Mouse (Mus musculus) large intestine, adult 2 months (tissue): ENCODE results near the gene Rps18. TPM values are rescaled to one million over a fixed set of nuclear protein-coding genes. Genes with fewer than 3 reads are reported as not detected.
A peak's percentile ranks its signal among the peaks of the same experiment; 100 is the strongest.
"Not testable (repeated sequence)": the region's sequence is repeated elsewhere in the genome, so short reads cannot be mapped to it uniquely, and the experiment has no call there.

Experiments used
- DNase-seq: peaks from one replicate; pipeline ENCODE4 v3.0.0-alpha.2; 2012; ENCODE audit warnings: low read depth, low spot score
- WGBS: fragments of 180-500 bp; shearing (Covaris S2); methylation state at CpG from one replicate; pipeline ENCODE4 v1.1.7; 2018; 5-methylcytosine and 5-hydroxymethylcytosine counted together
- polyA plus RNA-seq: library from polyadenylated mRNA; depleted of rRNA; stranded (reverse); fragments of >200 nt; gene quantifications from 2 replicates; pipeline ENCODE4 v1.2.3, GENCODE M21; 2012; rRNA removed

Gene Rps18
- polyA plus RNA-seq, result 617 and 700 TPM in 2 replicates

DNA sequence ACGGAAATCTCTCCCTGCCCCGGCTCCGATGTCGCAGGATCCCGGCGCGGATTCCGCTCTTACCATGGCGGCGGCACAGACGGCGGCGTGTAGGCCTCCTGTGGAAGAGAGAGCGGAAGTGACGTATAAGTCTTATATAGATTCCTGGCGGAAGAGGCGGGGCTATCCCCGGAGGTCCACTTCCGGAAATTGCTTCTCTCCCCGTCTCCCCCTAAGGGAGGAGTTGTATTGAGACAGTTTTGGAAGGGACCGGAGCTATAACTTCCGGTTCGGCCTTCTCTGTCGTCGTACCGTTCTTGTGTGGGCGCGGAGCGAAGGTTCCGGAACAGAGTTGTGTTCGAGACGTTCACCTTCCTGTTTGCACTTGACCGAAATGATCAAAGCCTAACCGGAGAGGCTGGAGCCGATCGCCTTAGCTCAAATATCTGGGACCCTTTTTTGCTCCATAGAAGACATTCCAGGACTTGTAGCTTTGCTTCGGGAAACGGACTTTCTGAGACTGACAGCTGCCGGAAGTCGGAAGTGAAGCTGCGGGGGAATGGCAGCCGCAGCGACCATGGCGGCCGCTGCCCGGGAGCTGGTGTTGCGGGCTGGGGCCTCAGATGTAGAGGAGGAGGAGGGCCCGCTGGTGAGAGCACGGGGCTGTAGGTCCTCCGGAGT, at the start of gene Rps18, which contains the start of gene Vps52:
Gene Rps18, minus strand, starts transcription at position 447 of the 660 bp plus-strand sequence.
Gene Vps52, plus strand, starts transcription at position 258 of the 660 bp plus-strand sequence.
- WGBS, result under 1% methylated on average over 50 of the region's 50 CpGs
- peak; percentile 85 for DNase-seq

DNA sequence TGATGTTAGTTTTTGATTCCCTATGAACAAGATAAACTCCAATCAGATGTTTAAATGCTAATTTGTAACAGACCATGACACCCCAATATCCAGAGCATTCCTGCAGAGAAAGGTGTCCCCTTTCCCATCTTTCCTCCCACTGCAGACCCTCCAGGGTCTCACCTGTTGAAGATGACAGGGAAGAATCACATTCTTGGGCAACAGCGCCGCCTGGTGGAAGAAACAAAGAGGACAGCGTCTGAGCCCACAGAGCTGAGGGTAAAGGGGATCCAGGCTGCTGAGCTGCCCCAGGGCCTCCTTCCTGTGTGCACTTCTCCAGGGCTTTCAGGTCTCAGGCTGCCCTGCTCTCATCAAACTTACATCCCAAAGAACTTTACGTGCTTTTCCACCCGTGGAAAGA, 47.6 kb upstream of the Rps18 start:
- WGBS, result 3% methylated on average over 5 of the region's 5 CpGs
- no peak for DNase-seq

DNA sequence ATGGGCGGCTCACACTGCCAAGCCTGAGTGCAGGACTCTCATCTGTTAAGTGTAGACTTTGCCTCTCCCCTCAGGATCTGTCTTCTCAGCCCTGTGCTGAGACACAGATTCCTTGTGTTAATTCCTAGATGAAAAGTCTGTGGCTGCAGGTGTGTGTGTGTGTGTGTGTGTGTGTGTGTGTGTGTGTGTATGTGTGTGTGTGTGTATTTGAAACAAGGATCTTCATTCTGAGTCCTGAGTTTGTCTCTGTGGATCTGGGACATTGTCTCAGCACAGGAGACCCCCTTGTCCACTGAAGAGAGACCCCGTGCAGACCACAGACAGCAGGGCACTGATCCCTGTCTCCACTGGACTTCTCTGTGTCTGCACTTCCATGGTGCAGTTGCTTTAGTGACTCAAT, 45.0 kb upstream of the Rps18 start:
- WGBS, result 46% methylated on average over 2 of the region's 2 CpGs
- not testable (repeated sequence) for DNase-seq

DNA sequence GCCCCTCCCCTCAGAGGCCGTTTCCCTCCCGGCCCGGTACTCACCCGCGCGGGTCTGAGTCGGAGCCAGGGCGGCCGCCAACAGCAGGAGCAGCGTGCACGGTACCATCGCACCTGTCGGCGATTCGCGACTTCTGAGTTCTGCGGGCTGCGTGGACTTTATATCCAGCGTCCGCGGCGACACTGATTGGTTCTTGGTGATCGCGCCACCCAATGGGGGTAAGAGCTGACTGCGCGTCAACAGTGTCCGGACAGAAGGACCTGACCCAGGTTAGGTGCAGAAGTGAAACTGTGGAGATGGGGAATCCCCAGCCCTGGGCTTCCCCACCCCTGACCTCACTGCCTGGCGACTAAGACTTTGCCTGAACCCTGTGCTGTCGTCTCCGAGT, 44.3 kb upstream of the Rps18 start, which contains the start of gene H2-K1:
Gene H2-K1, minus strand, starts transcription at position 198 of the 388 bp plus-strand sequence.
- DNase-seq, result peak; percentile 85
- WGBS, result under 1% methylated on average over 30 of the region's 30 CpGs

DNA sequence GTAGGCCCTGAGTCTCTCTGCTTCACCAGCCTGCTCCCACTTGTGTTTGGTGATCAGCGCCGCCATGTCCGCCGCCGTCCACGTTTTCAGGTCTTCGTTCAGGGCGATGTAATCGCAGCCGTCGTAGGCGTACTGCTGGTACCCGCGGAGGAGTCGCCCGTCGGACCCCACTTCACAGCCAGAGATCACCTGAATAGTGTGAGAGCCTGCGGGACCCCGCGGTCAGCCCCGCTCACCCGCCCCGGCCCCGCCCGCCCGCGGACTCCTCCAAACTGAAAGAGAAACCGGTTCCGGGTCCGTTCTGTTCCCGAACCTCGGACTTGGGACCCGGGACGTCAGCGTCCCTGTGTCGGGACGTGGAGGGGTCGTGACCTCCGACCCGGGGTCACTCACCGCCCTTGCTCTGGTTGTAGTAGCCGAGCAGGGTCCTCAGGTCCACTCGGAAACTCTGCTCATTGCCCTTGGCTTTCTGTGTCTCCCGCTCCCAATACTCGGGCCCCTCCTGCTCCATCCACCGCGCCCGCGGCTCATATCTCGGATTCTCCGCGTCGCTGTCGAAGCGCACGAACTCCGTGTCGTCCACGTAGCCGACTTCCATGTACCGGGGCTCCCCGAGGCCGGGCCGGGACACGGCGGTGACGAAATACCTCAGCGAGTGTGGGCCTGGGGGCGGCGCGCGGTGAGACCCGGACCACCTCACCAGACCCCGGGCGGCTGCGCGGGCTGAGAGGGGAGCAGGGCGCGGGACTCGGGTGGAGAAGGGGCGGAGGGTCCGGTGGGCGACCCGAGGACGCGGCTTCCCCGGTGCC, 43.7 kb upstream of the Rps18 start:
- no peak for DNase-seq
- WGBS, result 1% methylated on average over 87 of the region's 87 CpGs

DNA sequence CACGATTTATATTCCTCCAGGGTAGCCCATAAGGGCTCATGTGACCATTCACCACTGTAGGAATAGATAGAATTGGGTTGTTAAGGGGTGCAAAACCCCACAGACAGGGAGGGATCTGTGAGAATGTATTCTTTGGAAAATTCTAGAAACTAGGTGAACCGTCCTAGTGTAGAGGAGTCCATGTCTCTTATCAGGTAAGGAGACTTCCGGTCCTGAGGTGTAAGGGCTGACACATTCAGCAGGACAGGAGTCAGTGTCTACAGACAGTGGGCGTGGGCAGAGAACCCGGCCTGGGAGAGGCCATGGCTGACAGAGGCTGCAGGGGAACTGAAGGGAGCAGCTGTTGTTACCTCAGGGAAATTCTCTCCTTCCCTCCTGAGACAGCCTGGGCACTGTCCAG, 42.9 kb upstream of the Rps18 start:
- DNase-seq, result not testable (repeated sequence)
- 45% methylated on average over 5 of the region's 5 CpGs for WGBS

DNA sequence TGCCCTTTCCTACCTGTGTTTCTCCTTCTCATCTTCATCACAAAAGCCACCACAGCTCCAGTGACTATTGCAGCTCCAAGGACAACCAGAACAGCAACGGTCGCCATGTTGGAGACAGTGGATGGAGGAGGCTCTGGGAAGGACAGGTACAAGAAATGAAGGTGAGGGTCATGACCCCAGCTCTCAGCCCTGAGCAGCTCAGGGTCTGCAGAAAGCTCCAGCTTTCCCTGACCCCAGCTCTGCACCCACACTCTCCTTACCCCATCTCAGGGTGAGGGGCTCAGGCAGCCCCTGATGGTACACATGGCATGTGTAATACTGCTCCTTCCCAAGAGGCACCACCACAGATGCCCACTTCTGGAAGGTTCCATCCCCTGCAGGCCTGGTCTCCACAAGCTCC, 41.2 kb upstream of the Rps18 start:
- 93% methylated on average over 2 of the region's 2 CpGs for WGBS
- DNase-seq, result not testable (repeated sequence)

DNA sequence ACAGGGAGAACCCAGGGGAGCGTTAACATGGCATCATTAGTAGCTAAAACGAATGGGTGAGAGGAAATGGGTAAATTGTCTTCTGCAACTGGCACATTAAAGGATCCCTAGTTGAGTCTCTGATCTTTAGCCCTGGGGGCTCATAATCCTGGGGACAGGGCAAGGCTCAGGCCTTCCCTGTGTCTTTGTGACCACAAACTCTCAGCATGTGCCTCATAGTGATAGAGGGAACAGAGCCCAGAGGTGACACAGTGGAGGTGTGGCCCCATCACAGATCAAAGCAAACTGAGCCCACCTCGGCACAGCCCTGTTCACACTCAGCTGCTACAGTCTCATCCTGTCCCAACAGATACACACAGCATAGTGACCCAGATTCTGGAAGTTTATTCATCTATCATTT, 39.9 kb upstream of the Rps18 start:
- DNase-seq, result no peak
- 64% methylated on average over 3 of the region's 3 CpGs for WGBS

DNA sequence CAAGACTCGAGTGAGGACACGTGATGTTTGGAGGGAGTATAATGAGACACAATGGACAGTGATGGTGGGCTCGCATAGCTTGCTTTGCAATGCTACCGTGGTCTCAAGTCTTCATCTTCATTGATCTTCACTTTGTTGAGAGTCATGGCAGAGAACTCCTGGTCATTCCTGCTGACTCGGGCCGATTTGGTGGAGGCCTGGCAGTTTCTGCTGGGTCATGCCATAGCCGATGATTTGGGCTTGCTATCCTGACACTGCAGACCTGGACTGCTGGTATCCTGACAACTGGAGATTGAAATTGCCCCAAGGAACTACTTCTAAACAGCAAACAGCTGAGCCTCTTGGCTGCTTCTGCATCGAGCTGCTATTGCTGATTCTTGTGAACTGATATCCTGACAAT, 39.2 kb upstream of the Rps18 start:
- no peak for DNase-seq
- WGBS, result 94% methylated on average over 8 of the region's 8 CpGs

DNA sequence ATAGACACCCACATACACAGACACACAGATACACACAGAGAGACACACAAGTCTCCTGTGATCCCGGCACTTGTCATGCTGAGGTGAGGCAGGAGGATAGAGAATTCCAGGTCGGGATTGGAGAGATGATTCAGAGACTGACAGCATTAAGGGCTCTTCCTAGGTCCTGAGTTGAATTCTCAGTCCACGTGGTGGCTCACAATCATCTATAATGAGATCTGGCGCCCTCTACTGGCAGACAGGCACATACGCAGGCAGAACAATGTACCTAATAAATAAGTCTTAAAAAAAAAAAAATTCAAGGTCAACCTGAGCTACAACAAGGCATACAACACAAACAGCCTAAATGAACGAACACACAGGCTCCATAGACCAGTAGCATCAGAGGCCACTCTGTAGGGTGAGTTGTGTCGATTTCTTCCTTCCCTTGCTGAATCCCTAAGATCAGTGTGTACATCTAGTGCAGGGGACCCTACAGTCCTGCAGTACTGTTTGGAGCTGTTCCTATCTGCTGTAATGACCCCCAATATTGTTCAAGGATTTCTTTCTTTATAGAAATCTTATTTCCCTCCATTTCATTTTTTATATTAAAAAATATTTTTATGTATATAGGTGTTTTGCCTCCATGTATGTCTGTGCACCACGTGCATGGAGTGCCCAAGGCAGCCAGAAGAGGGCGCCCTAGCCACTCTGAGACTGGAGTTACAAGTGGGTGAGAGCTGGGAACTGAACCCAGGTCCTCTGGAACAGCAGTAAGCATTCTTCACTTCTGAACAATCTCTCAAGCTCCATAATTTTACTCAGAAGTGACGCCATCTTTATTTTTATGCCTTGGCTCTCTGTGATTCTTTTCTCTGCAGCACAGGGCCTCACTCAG, 36.2 kb upstream of the Rps18 start:
- 30% methylated on average over 10 of the region's 10 CpGs for WGBS
- no peak for DNase-seq

DNA sequence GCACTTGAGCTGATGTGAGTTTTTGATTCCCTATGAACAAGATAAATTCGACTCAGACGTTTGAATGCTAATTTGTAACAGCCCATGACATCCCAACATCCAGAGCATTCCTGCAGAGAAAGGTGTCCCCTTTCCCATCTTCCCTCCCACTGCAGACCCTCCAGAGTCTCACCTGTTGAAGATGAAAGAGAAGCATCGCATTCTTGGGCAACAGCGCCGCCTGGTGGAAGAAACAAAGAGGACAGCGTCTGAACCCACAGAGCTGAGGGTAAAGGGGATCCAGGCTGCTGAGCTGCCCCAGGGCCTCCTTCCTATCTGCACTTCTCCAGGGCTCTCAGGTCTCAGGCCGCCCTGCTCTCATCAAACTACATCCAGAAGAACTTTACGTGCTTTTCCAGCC, 26.3 kb upstream of the Rps18 start:
- not testable (repeated sequence) for DNase-seq
- WGBS, result 8% methylated on average over 8 of the region's 8 CpGs

DNA sequence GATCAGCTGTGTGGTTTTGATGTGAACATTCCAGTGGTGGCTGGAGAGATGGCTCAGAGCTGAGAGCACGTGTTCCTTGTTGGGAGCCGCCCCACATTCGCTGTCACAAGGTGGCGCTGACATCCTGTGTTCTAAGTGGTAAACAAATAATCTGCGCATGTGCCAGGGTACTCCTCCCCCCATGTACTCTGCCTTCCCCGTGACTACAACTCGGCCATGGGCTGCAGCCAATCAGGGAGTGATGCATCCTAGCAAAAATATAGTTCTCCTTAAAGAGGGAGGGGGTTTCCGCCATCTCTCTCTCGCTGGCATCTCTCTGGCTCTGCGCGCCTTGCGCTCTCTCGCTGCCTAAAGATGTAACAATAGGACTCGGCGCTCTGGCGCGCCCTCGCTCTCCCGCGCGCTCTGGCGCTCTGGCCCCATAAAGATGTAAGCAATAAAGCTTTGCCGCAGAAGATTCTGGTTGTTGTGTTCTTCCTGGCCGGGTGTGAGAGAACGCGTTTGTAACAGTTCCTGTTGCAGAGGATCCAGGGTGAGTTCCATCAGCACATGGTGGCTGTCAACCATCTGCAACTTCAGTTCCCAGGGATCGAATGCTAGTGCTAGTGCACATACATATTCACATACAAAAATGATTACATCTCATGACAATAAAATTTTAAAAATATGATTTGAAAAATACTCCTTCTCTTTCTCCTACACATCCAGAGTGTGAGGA, 25.6 kb upstream of the Rps18 start:
- WGBS, result under 1% methylated on average over 27 of the region's 27 CpGs
- DNase-seq, result peak; percentile 81

DNA sequence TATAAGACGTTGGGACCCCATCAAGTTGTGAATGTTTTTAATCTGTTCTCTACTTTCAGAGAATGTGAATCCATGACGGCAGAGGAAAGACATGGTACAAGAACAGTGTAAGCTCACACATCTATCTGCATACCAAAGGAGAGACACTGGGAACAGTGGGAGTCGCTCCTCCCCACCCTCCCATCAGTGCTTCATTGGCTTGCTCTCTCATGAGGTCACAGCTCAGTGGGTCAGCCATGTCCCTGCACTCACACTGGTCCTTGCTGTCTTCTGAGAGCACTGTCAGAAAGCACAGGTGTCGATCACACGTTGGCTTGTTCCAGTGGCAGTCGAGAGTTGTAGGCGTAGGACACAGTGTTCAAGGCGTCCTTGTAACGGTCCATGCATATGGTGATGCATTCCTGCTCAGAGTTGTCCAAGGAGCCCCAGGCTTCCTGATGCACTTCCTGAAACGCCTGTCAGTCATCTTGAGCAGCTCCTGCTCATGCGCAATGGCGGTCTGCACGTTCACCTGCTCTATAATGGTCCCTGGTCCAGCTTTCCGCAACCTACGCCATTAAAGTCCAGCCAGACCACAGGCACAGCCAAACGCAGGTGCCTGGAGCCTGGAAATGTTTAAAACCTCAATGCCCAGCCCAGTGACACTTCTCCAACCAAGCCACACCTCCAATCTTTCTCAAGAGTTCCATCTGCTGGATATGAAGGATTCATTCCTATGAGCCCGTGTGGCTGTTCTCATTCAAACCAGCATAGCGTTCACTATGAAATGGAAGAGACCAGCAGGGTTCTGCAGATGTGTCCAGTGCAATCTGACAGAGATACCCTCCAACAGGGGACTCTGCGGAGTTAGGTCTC, 24.6 kb upstream of the Rps18 start:
- no peak for DNase-seq
- 78% methylated on average over 19 of the region's 19 CpGs for WGBS

DNA sequence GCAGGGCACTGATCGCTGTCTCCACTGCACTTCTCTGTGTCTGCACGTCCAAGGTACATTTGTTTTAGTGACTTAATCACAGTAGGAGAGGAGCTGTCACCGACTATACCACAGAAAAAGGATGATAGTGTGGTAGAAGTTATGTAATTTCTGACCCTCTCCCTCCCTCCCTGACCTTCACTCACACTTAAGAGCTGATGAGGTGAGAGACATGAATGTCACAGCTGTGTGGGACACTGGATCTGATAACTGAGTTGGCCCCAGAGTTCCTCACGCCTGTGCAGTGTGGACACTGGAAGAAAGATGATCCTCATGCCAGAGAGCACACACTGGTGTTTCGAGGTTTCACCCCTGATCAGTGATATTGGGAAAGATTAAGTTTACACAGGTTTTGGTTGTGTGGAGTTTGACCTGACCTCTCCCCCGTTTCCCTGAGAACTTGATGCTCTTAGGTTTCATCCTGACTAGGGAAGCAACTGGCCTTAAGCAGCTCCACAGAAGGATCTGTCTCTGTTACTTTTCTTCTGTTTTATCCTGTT, 23.8 kb upstream of the Rps18 start:
- no peak for DNase-seq
- WGBS, result 59% methylated on average over 6 of the region's 6 CpGs

DNA sequence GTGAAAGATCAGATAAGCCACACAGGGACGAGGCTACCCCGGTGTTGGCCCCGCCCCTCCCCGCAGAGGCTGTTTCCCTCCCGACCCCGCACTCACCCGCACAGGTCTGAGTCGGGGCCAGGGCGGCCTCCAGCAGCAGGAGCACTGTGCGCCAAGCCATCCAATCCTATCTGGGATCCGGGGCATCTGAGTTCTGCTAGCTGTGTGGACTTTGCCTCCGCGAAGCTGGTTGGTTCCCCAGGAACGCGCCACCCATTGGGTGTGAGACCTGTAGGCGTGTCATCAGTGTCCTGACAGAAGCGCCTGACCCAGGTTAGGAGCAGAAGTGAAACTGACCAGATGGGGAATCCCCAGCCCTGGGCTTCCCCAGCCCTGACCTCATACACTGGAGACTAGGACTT, 22.8 kb upstream of the Rps18 start:
- peak; percentile 93 for DNase-seq
- under 1% methylated on average over 17 of the region's 17 CpGs for WGBS

DNA sequence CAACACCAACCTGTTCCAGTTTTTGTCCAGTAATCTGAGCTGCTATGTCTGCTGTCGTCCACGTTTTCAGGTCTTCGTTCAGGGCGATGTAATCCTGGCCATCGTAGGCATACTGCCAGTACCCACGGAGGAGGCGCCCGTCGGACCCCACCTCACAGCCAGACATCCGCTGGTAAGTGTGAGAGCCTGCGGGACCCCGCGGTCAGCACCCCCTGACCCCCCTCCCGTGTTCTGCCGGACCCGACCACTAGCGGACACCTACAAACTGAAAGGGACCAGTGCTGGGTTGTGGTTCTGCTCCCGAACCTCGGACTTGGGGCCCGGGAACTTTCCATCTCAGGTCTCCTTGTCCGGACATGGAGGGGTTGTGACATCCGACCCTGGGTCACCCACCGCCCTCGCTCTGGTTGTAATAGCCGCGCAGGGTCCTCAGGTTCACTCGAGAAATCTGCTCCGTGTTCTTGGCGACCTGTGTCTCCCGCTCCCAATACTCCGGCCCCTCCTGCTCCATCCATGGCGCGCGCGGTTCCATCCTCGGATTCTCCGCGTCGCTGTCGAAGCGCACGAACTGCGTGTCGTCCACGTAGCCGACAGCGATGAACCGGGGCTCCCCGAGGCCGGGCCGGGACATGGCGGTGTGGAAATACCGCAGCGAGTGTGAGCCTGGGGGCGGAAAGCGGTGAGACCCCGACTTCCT, 22.2 kb upstream of the Rps18 start:
- no peak for DNase-seq
- WGBS, result 4% methylated on average over 57 of the region's 57 CpGs

DNA sequence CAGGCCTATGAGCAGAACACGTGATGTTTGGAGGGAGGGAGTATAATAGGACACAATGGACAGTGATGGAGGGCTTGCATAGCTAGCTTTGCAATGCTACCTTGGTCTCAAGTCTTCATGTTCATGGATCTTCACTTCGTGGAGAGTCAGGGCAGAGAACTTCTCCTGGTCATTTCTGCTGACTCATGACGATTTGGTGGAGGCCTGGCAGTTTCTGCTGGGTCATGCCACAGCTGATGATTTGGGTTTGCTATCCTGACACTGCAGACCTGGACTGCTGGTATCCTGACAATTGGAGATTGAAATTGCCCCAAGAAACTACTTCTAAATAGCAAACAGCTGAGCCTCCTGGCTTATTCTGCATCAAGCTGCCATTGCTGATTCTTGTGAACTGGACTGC, 17.8 kb upstream of the Rps18 start:
- 69% methylated on average over 3 of the region's 3 CpGs for WGBS
- DNase-seq, result no peak

DNA sequence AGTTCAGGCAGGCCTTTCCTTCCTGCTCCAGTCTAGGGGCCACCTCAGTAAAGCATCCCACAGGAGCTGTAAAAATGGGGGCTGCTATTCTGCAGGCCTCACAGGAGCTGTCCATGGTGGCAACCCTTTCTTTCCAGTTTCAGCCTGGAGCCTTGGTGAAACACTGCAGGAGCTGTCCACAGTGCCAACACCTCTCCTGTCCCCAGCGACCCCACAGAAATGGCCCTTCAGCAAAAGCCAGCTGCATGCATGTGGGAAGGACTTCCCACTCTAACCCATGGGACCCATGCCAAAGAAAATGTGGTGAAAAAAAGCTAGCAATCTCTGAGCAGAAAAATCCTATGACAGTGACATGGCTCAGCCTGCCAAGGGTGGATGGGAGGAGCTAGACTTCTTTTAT, 16.9 kb upstream of the Rps18 start:
- 11% methylated on average over 1 of the region's 1 CpGs for WGBS
- DNase-seq, result no peak
